Mouse (Mus musculus) limb, embryonic 12.5 days (tissue): ENCODE measurements around the gene Fgfr2. TPM values are rescaled to one million over a fixed set of nuclear protein-coding genes. Genes with fewer than 3 reads are reported as not detected.

Experiments
- ATAC-seq: fragments of 200-750 bp; cut with Nextera tagmentation; 2 replicates; pipeline ENCODE4 v1.8.0; 2017; ENCODE audit warnings: low read depth, moderate TSS enrichment; ENCODE audit not compliant: insufficient number of reproducible peaks, insufficient read depth, low FRiP score, low TSS enrichment
- H3K27ac ChIP-seq: fragments of 300-500 bp; sonication (generic); 2 replicates; pipeline ENCODE4 v1.5.1; 2016; ENCODE audit warnings: mild to moderate bottlenecking, moderate library complexity
- H3K27me3 ChIP-seq: fragments of 300-500 bp; sonication (generic); 2 replicates; pipeline ENCODE4 v1.6.1; 2016; ENCODE audit warnings: mild to moderate bottlenecking, moderate library complexity
- H3K36me3 ChIP-seq: fragments of 300-500 bp; sonication (generic); 2 replicates; pipeline ENCODE4 v1.6.1; 2016; ENCODE audit warnings: mild to moderate bottlenecking, moderate library complexity
- H3K4me1 ChIP-seq: fragments of 300-500 bp; sonication (generic); replicated peaks from 2 replicates; pipeline ENCODE4 v1.6.1; 2016
- H3K4me2 ChIP-seq: fragments of 300-500 bp; sonication (generic); 2 replicates; pipeline ENCODE4 v1.6.1; 2016; ENCODE audit warnings: mild to moderate bottlenecking, moderate library complexity
- H3K4me3 ChIP-seq: fragments of 300-500 bp; sonication (generic); replicated peaks from 2 replicates; pipeline ENCODE4 v1.5.1; 2016; ENCODE audit warnings: mild to moderate bottlenecking
- H3K9ac ChIP-seq: fragments of 300-500 bp; sonication (generic); replicated peaks from 2 replicates; pipeline ENCODE4 v1.6.1; 2016; ENCODE audit warnings: mild to moderate bottlenecking, moderate library complexity
- H3K9me3 ChIP-seq: fragments of 300-500 bp; sonication (generic); 2 replicates; pipeline ENCODE4 v1.6.1; 2016; ENCODE audit warnings: mild to moderate bottlenecking, moderate library complexity
- WGBS: fragments of 180-500 bp; shearing (Covaris S2); methylation state at CpG from one replicate; pipeline ENCODE4 v1.1.7; 2016; 5-methylcytosine and 5-hydroxymethylcytosine counted together
- polyA plus RNA-seq: library from polyadenylated mRNA; unstranded; fragments of >200 nt; fragmentation: Nextera tagmentation; extraction: Ambion mirVana; gene quantifications from 2 replicates; pipeline ENCODE4 v1.2.1, GENCODE M21; 2016

The Fgfr2 gene
- polyA plus RNA-seq, 1 experiment from 2014 or later = 112 TPM

GRCm38 (mm10) chr7:132355767-132356166, 767.4 kb downstream of the Fgfr2 start:
- no peak overlapping the region for H3K27ac ChIP-seq
- no peaks in the 10 kb centered on the region for H3K36me3 ChIP-seq
- no peak overlapping the region for H3K4me3 ChIP-seq
- no peak overlapping the region for H3K9ac ChIP-seq
- peaks cover 6% of the 10 kb centered on the region for H3K27me3 ChIP-seq
- WGBS = 78% methylated on average over 6 of the region's 6 CpGs
- H3K9me3 ChIP-seq = no peaks in the 10 kb centered on the region
- ATAC-seq = no peak
- peaks cover 21% of the 10 kb centered on the region for H3K4me1 ChIP-seq
- no peak overlapping the region for H3K4me2 ChIP-seq

- no peak overlapping the region for H3K27ac ChIP-seq
- H3K27me3 ChIP-seq = peaks cover 2% of the 10 kb centered on the region; the same call in 1 of the 2 replicates
- 65% methylated on average over 6 of the region's 6 CpGs for WGBS
- H3K9me3 ChIP-seq = no peaks in the 10 kb centered on the region
- no peaks in the 10 kb centered on the region for H3K36me3 ChIP-seq
- H3K4me3 ChIP-seq = no peak overlapping the region
- no peak overlapping the region for H3K9ac ChIP-seq
- H3K4me2 ChIP-seq = no peak overlapping the region
- 0 out of 2 replicates have a peak, but pooled peaks cover 5% of the 10 kb centered on the region for H3K4me1 ChIP-seq
- ATAC-seq = no peak
Measured at GRCm38 (mm10) chr7:132349075-132349572, 774.0 kb downstream of the Fgfr2 start.

- no peak for ATAC-seq
Measured at GRCm38 (mm10) chr7:132347273-132348045, 775.7 kb downstream of the Fgfr2 start.

GRCm38 (mm10) chr7:132345526-132346070, 777.6 kb downstream of the Fgfr2 start:
- no peak overlapping the region for H3K27ac ChIP-seq
- H3K4me3 ChIP-seq = no peak overlapping the region
- WGBS = 71% methylated on average over 5 of the region's 5 CpGs

More at GRCm38 (mm10) chr7:132347273-132348045, 775.7 kb downstream of the Fgfr2 start:
- Histone ChIP-seq H3K9ac (no peak overlapping the region), H3K36me3 (no peaks in the 10 kb centered on the region), H3K27me3 (no peaks in the 10 kb centered on the region), H3K4me2 (no peak overlapping the region), H3K27ac (no peak overlapping the region), H3K4me1 (0 out of 2 replicates have a peak, but pooled peaks cover 5% of the 10 kb centered on the region), H3K4me3 (no peak overlapping the region), H3K9me3 (no peaks in the 10 kb centered on the region)
- WGBS = 87% methylated on average over 9 of the region's 9 CpGs

GRCm38 (mm10) chr7:132344606-132345005, 778.5 kb downstream of the Fgfr2 start:
- no peak overlapping the region for H3K4me2 ChIP-seq
- WGBS = 50% methylated on average over 4 of the region's 4 CpGs

More at GRCm38 (mm10) chr7:132345526-132346070, 777.6 kb downstream of the Fgfr2 start:
- H3K9ac ChIP-seq = no peak overlapping the region
- ATAC-seq = no peak
- H3K9me3 ChIP-seq = no peaks in the 10 kb centered on the region
- H3K4me2 ChIP-seq = no peak overlapping the region
- H3K27me3 ChIP-seq = no peaks in the 10 kb centered on the region
- no peaks in the 10 kb centered on the region for H3K4me1 ChIP-seq
- no peaks in the 10 kb centered on the region for H3K36me3 ChIP-seq

GRCm38 (mm10) chr7:132343900-132344299, 779.2 kb downstream of the Fgfr2 start:
- H3K36me3 ChIP-seq = no peaks in the 10 kb centered on the region
- H3K9ac ChIP-seq = no peak overlapping the region
- no peak overlapping the region for H3K27ac ChIP-seq
- H3K4me1 ChIP-seq = no peaks in the 10 kb centered on the region
- no peaks in the 10 kb centered on the region for H3K27me3 ChIP-seq
- no peak overlapping the region for H3K4me3 ChIP-seq
- WGBS = 87% methylated on average over 2 of the region's 2 CpGs
- H3K9me3 ChIP-seq = no peaks in the 10 kb centered on the region
- ATAC-seq = no peak
- H3K4me2 ChIP-seq = no peak overlapping the region

More at GRCm38 (mm10) chr7:132344606-132345005, 778.5 kb downstream of the Fgfr2 start:
- Histone ChIP-seq H3K27me3 (no peaks in the 10 kb centered on the region), H3K27ac (no peak overlapping the region), H3K4me1 (no peaks in the 10 kb centered on the region), H3K9ac (no peak overlapping the region), H3K9me3 (no peaks in the 10 kb centered on the region), H3K4me3 (no peak overlapping the region), H3K36me3 (no peaks in the 10 kb centered on the region)
- ATAC-seq = no peak

GRCm38 (mm10) chr7:132343146-132343545, 780.0 kb downstream of the Fgfr2 start:
- Histone ChIP-seq H3K27ac (no peak overlapping the region), H3K27me3 (no peaks in the 10 kb centered on the region), H3K9ac (no peak overlapping the region), H3K4me2 (no peak overlapping the region), H3K4me3 (no peak overlapping the region), H3K9me3 (no peaks in the 10 kb centered on the region), H3K4me1 (0 out of 2 replicates have a peak, but pooled peaks cover 3% of the 10 kb centered on the region), H3K36me3 (no peaks in the 10 kb centered on the region)
- no peak for ATAC-seq
- 93% methylated on average over 2 of the region's 2 CpGs for WGBS

GRCm38 (mm10) chr7:132339041-132339839, 783.9 kb downstream of the Fgfr2 start:
- Histone ChIP-seq H3K36me3 (no peaks in the 10 kb centered on the region), H3K4me1 (peaks cover 16% of the 10 kb centered on the region), H3K4me2 (no peak overlapping the region), H3K27me3 (no peaks in the 10 kb centered on the region), H3K9me3 (peaks cover 6% of the 10 kb centered on the region; the same call in 1 of the 2 replicates), H3K27ac (0 out of 2 replicates have a peak overlapping the region, but pooled peaks have one; percentile 9), H3K4me3 (no peak overlapping the region), H3K9ac (no peak overlapping the region)
- 82% methylated on average over 14 of the region's 14 CpGs for WGBS
- no peak for ATAC-seq

- H3K27me3 ChIP-seq = no peaks in the 10 kb centered on the region
- ATAC-seq = no peak
- no peaks in the 10 kb centered on the region for H3K36me3 ChIP-seq
- WGBS = 63% methylated on average over 6 of the region's 6 CpGs
- 0 out of 2 replicates have a peak overlapping the region, but pooled peaks have one; percentile 26 for H3K27ac ChIP-seq
- no peak overlapping the region for H3K4me2 ChIP-seq
- peaks cover 16% of the 10 kb centered on the region for H3K4me1 ChIP-seq
- H3K9ac ChIP-seq = no peak overlapping the region
- H3K4me3 ChIP-seq = no peak overlapping the region
- peaks cover 6% of the 10 kb centered on the region; the same call in 1 of the 2 replicates for H3K9me3 ChIP-seq
Measured at GRCm38 (mm10) chr7:132338350-132338749, 784.8 kb downstream of the Fgfr2 start.

- no peak overlapping the region for H3K4me2 ChIP-seq
- no peak overlapping the region for H3K27ac ChIP-seq
- no peaks in the 10 kb centered on the region for H3K27me3 ChIP-seq
- WGBS = 75% methylated on average over 11 of the region's 11 CpGs
- H3K4me3 ChIP-seq = no peak overlapping the region
- no peak overlapping the region for H3K9ac ChIP-seq
- peaks cover 6% of the 10 kb centered on the region; the same call in 1 of the 2 replicates for H3K9me3 ChIP-seq
- peaks cover 23% of the 10 kb centered on the region for H3K4me1 ChIP-seq
- no peak for ATAC-seq
- H3K36me3 ChIP-seq = no peaks in the 10 kb centered on the region
Measured at GRCm38 (mm10) chr7:132337268-132337917, 785.8 kb downstream of the Fgfr2 start.
